Mouse (Mus musculus) cerebellum, postnatal 10 days (tissue): ENCODE data around the gene Foxn4.
A peak's percentile ranks its signal among the peaks of the same experiment; 100 is the strongest.

ENCODE experiments used
- DNase-seq, 2 experiments: peaks; one replicate each; pipeline ENCODE4 v3.0.0; 2021; ENCODE audit warnings: mixed read lengths in 2 of 2

Gene Foxn4

DNA sequence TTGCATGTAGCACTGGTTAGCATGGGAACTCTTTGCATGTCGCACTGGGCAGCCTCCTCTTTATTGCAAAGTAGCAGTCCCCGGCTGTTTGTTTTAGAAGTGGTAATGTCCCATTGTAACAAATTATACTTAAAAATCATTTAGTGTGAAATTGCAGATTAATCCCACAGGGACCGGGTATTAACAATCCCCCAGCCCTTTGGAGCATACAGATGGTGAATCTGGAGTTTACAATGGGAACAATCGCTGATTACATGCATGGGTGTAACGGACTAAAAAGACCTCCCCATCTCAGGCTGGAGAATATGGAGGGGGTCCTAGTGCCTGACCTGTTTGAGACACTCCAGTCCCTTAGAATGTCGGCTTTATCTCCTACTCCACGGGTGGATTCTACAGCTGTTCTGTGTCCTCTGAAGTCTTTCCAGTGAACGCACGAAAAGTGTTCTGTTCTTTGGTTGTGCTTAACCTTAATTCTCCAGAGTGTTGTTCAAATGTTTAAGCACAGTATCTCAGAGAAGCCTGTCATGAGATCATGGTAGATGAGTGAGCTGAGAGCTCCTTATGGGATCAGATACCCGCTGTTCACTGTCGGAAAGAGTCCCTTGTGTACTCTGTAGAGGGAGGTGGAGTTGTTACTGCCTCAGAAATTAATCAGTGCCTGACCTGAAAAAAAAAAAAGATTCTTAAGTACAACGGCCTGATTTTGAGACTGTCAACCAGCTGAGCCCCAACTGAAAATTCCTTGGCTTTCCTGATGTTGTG lies 6.0 kb upstream of the Foxn4 start:
- DNase-seq, result no peak

DNA sequence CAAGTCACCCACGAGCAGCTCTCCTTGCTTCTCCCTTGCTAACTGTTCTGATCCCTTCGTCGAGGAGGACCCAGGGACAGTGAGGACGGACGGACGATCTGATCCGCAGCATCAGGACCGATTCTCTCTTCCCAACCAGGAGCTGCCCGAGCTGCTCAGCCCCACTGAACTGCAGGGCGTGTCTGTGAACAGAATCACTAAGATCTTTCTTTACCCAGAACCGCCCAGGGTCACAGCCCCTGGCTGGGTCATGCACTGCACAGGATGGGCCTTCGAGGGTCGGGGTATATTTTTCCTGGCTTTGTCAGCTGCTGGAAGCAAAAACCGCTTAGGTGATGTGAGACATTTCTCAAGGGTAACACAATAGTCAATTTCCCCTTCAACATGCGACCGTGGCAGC lies 2.4 kb upstream of the Foxn4 start:
- DNase-seq, result no peak

DNA sequence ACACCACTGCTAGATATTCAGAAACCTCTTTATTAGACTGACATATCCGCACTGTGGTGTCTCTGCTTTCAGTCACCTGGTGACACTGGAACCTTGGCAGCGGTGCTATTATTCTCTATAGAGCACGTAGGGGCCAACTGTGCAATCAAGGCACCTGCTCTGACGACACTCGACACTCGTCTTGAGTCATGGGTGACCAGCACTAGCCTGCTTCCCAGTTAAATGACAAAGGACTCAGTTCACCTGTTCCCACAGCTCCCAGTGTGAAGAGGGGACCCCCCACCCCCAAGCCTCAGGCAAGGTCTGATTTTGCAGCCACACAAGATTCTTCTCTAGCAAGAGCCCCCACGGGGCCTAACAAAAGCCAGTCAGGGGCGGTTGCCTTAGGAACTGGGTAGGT lies 1.7 kb upstream of the Foxn4 start:
- DNase-seq, result no peak

DNA sequence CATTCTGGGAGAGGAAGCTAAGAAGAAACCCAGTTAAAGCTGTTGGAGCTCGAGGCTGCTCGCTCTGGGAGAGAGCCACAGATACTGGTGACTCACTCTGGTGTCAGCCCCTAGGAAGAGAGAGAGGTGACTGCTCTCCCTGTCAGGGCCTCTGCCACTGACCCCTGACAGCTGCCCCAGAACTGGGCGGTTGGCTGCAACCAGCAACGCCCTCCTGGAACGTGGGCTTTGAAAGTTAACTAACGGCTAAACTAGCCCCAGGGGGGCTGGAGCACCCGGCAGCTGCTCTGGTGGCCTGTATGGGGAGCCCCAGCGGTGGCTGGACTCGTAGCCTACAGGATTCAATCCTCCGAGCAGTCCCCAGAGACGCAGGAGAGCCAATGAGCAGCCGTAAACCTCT lies 3.6 kb downstream of the Foxn4 start:
- no peak for DNase-seq

DNA sequence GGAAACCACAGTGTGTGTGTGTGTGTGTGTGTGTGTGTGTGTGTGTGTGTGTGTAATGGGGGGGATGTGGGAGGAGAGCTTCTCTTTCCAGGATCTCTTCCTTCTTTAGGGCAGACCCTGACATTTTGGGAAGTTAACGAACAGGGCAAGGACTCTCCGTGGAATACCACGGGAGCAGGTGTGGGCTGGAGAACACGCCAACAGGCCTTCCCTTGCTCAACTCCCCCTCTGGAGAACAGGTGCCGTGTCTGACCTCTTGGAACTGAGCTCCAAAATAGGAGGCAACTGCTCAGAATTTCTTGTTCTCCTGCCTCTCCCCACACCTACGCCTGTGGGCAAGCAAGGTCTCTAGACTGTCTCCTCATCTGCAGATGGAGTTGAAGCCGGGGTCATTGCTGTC lies 4.1 kb downstream of the Foxn4 start:
- DNase-seq, result peak; percentile 28 to 34

DNA sequence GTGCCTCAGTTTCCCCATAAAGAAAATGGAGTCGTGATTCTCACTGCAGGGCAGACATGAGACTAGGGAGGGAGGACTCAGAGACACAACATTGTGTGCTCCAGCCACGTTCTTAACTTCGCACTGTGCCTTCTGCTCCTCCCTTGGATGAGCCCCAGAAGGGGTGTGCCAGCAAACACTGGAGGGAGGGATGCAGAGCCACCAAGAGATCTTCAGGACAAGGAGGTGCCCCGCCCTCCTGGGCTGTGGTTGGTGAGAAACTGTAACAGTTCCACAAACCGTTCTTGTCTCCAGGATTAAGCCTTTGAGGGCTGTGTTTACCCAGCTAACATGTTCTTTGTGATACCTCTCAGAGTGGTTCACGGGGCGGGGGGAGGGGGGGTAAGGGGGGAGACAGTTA lies 5.0 kb downstream of the Foxn4 start:
- DNase-seq, result peak; percentile 67 to 75

DNA sequence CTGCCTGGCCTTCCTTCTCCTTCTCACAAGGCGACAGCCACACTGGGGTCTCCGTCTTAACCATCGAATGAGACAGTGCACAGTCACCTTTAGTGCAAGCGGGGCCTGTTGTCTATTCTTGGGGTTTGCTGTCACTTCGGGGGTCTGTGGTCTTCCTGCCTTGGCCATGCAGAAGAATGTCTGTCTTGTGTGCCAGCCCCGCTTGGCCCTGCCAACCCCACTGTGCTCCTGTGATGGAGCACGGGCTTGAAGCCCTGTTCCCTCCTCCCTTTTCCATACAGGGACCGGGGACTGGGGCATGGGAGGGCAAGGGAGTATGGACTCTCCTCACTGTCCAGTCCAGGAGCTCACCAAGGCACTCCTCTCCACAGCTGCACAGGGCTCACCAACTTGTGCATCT lies 8.8 kb downstream of the Foxn4 start:
- DNase-seq, result peak; percentile 65 to 72

DNA sequence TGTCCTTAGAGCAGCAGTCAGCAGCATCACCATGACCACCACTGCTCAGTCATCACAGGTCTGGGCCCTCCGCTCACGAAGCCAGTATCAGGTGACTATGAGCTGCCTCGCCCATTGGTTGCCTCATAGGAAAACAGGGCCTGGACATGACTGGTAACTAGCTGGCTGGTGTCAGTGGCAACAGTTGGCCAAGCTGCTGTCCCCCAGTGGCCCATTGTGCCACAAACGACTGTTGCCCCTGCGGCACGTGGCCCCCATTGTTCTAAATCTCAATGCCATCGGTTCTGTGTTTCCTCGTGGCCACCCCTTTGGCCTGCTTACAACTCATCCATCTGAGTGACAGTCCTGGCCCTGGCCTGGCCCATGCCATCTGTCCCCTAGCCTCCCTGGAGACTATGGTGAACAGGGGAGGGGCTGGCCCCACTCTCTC lies 9.6 kb downstream of the Foxn4 start:
- DNase-seq, result peak; percentile 90 to 93

DNA sequence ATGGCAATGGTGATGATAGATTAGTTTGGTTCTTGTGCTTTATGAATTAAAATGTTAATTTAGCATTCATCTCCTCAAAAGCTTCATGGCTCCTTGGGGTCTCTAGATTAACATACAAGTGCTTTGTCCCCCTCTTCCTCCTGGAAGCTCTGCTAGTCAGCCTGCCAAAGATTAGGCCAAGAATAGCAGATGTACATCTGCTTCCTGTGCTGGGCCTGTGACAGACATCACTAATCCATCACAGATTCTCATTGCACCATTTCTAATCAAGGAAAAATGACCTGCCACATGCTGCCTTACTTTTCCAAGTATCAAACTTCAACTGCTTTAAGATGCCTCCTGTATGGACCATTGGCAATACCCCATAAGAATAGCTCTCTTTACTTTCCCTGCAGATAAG lies 12.1 kb downstream of the Foxn4 start:
- no peak for DNase-seq

DNA sequence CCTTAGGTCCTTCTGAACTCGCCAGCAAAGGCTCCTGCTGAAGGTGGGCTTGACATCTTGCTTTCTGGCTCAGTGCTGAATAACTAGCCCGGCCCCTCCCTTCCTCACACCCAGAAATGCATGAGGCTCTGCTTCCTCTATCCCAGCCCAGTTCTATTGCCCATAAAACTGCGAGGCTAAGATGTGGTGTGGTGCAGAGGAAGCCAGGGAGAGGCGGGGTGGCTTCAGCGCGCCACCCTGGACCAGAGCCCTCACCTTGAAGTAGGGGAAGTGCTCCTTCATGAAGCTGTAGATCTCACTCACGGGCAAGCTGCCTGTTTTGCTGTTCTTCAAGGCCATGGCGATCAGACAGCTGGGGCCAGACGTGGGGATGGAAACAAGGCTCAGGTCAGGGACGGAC lies 14.1 kb downstream of the Foxn4 start:
- DNase-seq, result no peak

DNA sequence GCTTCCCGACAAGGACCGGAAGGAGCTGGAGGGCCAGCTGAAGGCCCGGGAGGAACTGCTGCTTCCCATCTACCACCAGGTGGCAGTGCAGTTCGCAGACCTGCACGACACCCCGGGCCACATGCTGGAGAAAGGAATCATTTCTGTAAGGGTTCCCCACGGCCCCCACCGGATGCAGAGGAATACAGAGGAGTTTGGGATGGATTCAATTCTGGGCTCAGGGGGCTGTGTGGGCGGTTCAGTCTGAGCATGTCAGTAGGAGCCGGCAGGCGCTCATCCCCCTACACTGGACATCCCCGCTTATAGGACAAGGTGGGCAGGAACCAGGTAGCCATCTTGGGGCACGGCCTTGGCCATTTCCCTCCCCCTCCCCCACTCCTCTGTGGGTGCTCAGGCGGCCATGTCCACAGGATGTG lies 25.4 kb downstream of the Foxn4 start:
- DNase-seq, result peak; percentile 93

DNA sequence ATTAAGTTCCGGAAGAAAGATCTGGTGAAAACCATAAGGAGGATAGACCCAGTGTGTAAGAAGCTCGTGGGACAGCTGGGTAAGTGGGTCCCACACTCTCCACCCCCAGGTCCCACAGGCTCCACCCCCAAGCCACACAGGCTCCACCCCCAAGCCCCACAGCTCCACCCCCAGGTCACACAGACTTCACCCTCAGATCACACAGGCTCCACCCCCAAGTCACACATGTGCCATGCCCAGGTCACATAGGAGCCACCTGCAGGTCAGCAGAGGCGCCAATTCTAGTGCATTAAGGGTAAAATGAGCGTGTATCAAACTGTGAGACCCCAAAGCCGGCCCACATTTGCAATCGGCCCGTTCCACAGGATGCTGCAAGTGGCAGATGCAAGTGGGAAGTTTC lies 27.1 kb downstream of the Foxn4 start:
- DNase-seq, result no peak

DNA sequence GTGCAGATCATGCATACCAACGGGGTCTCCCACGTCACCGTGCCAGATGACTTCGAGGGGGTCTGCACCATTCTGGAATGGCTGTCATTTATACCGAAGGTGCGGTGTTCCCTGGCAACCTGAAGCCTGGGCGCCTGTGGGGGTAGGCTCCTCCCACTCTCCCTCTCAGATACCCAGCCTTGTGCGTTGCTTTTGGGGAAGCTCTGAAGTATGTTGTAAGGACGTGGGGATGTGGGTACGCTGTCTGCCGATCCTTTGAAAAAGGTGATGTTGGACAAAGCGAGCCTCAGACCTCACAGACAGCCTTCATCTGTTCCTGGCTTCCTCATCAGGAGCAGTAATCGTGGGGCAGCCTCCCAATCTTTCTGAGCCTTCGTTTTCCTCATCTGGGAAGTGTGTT lies 33.9 kb downstream of the Foxn4 start:
- no peak for DNase-seq

DNA sequence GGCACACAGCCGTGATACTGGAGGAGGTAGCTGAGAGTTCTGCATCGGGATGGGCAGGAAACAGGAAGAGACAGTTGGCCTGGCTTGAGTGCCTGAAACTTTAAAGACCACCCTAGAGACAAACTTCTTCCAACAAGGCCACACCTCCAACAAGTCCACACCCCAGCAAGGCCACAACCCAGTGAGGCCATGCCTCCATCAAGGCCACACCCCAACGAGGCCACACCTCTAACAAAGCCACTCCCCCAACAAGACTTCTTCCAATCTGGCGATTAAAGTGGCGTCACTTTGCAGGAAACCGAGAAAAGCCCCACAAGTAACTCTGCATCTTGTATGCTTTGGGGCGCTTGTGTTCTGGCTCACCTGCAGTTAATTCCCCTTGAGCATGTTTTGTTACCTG lies 34.7 kb downstream of the Foxn4 start:
- no peak for DNase-seq

DNA sequence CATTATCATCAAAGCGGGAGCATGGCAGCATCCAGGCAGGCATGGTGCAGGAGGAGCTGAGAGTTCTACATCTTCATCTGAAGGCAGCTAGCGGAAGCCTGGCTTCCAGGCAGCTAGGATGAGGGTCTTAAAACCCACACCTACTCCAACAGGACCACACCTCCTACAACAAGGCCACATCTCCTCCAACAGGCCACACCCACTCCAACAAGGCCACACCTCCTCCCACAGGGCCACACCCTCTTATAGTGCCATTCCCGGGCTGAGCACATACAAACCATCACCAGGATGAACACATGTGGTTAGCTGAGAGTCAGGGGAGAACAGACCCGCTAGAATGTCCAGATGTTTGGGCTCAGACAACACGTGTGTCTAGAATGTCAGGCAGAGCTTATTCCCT lies 44.7 kb downstream of the Foxn4 start:
- no peak for DNase-seq

DNA sequence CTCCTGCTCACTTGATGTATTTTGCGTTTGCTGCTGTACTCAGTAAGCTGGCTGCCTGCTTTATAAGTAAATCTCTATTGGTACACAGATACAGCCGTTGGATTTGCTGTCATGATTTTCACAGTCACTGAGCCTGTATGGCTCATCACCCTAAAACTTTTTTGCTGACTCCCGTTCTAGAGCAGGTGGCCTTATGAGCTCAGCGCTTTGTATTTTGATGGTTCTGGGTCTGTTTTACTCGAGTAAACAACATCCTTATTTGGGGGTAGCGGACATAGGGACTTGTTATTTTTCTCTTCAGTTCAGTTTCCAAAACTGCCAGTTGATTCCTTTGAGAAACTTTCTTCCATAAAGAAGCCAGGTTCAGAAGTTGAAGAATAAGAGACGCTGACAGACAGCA lies 47.6 kb downstream of the Foxn4 start:
- DNase-seq, result peak in 1 of 2 experiments; percentile 32

DNA sequence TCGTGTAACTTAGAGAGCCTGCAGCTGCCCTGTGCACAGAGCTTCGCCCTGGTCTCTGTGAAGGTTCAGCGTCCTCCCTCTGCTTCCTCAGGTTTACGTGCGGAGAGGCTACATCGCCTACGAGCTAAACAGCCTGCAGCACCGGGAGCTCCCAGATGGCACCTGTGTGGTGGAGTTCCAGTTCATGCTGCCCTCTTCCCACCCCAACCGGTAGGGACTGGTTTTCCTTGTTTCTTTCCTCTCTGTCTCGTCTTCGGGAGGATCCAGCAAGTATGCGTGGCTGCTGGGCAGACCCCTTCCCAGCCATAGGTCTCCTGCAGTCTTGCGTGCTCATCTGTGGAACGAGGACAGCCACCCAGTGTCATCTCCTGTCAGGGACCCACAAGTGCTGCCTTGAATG lies 54.8 kb downstream of the Foxn4 start:
- DNase-seq, result no peak

DNA sequence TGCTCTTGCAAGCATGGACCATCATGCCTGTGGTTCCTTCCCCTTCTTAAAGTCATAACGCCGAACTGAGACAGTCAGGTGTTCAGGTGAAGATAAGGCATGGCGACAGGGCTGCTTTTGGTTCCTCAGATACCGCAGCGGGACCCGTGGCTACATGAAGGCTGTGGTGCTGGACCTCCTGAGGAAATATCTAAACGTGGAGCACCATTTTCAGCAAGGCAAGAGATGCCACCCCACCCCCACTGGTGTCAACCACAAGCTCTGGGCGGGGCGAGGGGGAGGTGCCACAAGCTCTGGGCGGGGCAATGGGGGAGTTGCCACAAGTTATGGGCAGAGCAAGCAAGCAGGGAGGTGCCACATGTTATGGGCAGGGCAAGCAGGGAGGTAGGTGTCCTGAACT lies 60.4 kb downstream of the Foxn4 start:
- DNase-seq, result no peak

DNA sequence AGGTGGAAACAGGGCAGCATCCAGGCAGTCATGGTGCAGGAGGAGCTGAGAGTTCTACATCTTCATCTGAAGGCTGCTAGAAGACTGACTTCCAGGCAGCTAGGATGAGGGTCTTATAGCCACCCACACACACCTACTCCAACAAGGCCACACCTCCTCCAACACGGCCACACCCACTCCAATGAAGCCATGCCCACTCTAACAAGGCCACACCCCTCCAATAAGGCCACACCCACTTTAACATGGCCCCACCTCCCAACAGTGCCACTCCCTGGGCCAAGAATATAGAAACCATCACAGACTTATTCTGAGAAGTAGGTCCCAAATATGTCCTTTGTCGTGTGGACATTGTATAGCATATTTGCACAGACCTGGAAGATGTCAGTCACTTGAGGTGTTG lies 67.4 kb downstream of the Foxn4 start:
- no peak for DNase-seq
